Mouse (Mus musculus) neural tube, embryonic 14.5 days (tissue): ENCODE data around the gene Slamf8. TPM values are rescaled to one million over a fixed set of nuclear protein-coding genes. Genes with fewer than 3 reads are reported as not detected.

Source experiments
- ATAC-seq: fragments of 200-750 bp; cut with Nextera tagmentation; 2 replicates; pipeline ENCODE4 v1.8.0; 2017; ENCODE audit warnings: low read depth, mild to moderate bottlenecking, moderate TSS enrichment, moderate library complexity
- H3K27ac ChIP-seq: fragments of 300-500 bp; sonication (generic); 2 replicates; pipeline ENCODE4 v1.5.1; 2014; ENCODE audit warnings: low read depth, mild to moderate bottlenecking, control low read depth, low read length, moderate library complexity, mixed read lengths
- H3K27me3 ChIP-seq: fragments of 300-500 bp; sonication (generic); 2 replicates; pipeline ENCODE4 v1.6.1; 2014; ENCODE audit warnings: low read length; ENCODE audit not compliant: control insufficient read depth, insufficient read depth
- H3K36me3 ChIP-seq: fragments of 300-500 bp; sonication (generic); 2 replicates; pipeline ENCODE4 v1.6.1; 2014; ENCODE audit warnings: low read length, mixed read lengths; ENCODE audit not compliant: control insufficient read depth, insufficient read depth
- H3K4me1 ChIP-seq: fragments of 300-500 bp; sonication (generic); 2 replicates; pipeline ENCODE4 v1.6.1; 2014; ENCODE audit warnings: low read length; ENCODE audit not compliant: control insufficient read depth, insufficient read depth
- H3K4me2 ChIP-seq: fragments of 300-500 bp; sonication (generic); 2 replicates; pipeline ENCODE4 v1.6.1; 2014; ENCODE audit warnings: mild to moderate bottlenecking, low read depth, low read length, control low read depth
- H3K4me3 ChIP-seq: fragments of 300-500 bp; sonication (generic); 2 replicates; pipeline ENCODE4 v1.5.1; 2014; ENCODE audit warnings: low read depth, low read length, control low read depth, mixed read lengths
- H3K9ac ChIP-seq: fragments of 300-500 bp; sonication (generic); replicated peaks from 2 replicates; pipeline ENCODE4 v1.6.1; 2014; ENCODE audit warnings: low read depth, mild to moderate bottlenecking, control low read depth, low read length, mixed read lengths
- H3K9me3 ChIP-seq: fragments of 300-500 bp; sonication (generic); 2 replicates; pipeline ENCODE4 v1.6.1; 2016; ENCODE audit warnings: low read length; ENCODE audit not compliant: control insufficient read depth
- WGBS: fragments of 180-500 bp; shearing (Covaris S2); extraction: QIAGEN DNeasy Blood & Tissue Kit; methylation state at CpG from one replicate; pipeline ENCODE4 v1.1.7; 2014; 5-methylcytosine and 5-hydroxymethylcytosine counted together
- polyA plus RNA-seq: library from polyadenylated mRNA; unstranded; fragments of >200 nt; fragmentation: Nextera tagmentation; extraction: Ambion mirVana; gene quantifications from 2 replicates; pipeline ENCODE4 v1.2.1, GENCODE M21; 2014

Gene Slamf8
- polyA plus RNA-seq, 1 experiment from 2014 or later: not detected

DNA sequence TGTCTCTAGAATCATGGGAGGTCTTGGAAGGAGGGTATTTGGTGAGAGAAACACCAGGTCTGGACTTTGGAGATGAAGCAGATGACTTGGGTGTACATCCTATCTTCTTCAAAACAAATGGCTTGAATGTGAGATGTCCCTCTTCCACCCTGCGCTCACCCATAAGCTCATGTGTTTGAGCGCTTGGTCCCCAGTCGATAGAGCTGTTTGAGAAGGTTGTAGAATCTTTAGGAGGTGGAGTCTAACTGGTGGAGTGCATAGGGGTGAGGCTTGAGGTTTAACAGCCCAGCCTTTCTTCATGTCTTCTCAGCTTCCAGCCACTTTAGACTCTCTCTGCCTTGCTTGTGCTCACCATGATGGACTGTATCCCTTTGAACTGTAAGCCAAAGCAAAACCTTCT is 35.9 kb upstream of the Slamf8 start:
- H3K27me3 ChIP-seq: no peaks in the 10 kb centered on the region
- no peak for ATAC-seq
- WGBS: 96% methylated on average over 3 of the region's 3 CpGs
- no peak overlapping the region for H3K27ac ChIP-seq
- no peaks in the 10 kb centered on the region for H3K4me1 ChIP-seq
- H3K9ac ChIP-seq: no peak overlapping the region
- H3K9me3 ChIP-seq: no peaks in the 10 kb centered on the region
- H3K4me2 ChIP-seq: no peak overlapping the region
- H3K4me3 ChIP-seq: no peak overlapping the region
- H3K36me3 ChIP-seq: no peaks in the 10 kb centered on the region

DNA sequence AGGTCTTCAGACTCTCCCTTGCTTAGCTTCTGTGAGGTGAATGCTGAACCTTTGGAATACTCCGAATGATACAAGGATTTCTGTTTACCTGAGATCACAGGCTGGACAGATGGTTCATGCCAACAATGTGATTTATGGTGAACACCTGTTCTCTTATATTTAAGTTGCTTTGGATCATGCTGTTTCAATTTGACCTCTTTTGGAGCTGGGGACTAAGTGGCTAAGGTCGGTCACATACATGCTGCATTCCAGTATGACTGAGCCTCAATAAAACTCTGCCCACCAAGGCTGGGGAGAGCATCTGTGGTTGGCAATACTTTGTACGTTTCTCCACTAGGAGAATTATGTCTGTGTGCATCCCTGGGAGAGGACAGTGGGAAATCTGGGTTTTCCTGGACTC is 33.7 kb upstream of the Slamf8 start:
- no peak overlapping the region for H3K4me2 ChIP-seq
- WGBS: 81% methylated on average over 3 of the region's 3 CpGs

DNA sequence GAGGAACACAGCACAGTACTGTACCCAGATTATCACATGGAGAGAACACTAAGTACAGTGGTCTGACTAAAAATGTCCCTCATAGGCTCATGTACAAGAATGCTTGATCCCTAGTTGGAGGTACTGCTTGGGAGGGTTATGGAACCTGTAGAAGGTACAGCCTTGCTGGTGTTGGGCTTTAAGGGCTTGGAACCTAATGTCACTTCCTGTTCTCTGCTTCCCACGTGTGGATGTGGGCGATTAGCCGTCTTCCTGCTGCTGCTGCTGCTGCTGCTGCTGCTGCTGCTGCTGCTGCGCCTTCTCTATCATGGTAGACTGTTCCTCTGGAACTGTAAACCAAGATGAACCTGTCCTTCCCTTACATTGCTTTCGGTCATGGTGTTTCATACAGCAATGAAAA is 33.2 kb upstream of the Slamf8 start:
- WGBS: 83% methylated on average over 5 of the region's 5 CpGs
- ATAC-seq: no peak

More for the DNA sequence above, 33.7 kb upstream of the Slamf8 start:
- H3K9me3 ChIP-seq: no peaks in the 10 kb centered on the region
- H3K36me3 ChIP-seq: no peaks in the 10 kb centered on the region
- H3K9ac ChIP-seq: no peak overlapping the region
- no peak overlapping the region for H3K27ac ChIP-seq
- no peak overlapping the region for H3K4me3 ChIP-seq
- no peaks in the 10 kb centered on the region for H3K27me3 ChIP-seq
- ATAC-seq: no peak
- H3K4me1 ChIP-seq: no peaks in the 10 kb centered on the region

DNA sequence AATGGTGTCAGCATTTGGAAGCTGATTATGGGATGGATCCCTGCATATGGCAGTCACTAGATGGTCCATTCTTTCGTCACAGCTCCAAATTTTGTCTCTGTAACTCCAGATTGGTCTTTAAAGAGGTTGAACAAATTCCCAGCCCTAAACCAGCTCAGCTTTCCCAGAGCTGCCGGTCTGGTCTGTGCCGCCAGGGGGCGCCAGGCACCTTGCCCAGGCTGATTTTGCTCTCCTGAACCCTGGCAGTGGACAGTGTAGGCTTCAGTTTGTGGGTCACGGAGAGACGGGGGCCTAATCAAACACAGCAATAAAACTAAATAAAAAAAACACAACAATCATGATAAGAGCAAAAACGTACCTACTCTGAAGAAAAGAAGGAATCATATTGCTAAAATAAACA is 28.9 kb upstream of the Slamf8 start:
- Histone ChIP-seq H3K4me1 (peaks cover 15% of the 10 kb centered on the region; the same call in 1 of the 2 replicates), H3K9ac (no peak overlapping the region), H3K36me3 (no peaks in the 10 kb centered on the region), H3K4me2 (no peak overlapping the region), H3K4me3 (no peak overlapping the region), H3K27ac (no peak overlapping the region), H3K9me3 (no peaks in the 10 kb centered on the region), H3K27me3 (no peaks in the 10 kb centered on the region)
- no peak for ATAC-seq
- WGBS: 18% methylated on average over 7 of the region's 7 CpGs

More for the DNA sequence above, 33.2 kb upstream of the Slamf8 start:
- Histone ChIP-seq H3K4me1 (no peaks in the 10 kb centered on the region), H3K9ac (no peak overlapping the region), H3K4me3 (no peak overlapping the region), H3K4me2 (no peak overlapping the region), H3K9me3 (no peaks in the 10 kb centered on the region), H3K36me3 (no peaks in the 10 kb centered on the region), H3K27ac (no peak overlapping the region), H3K27me3 (no peaks in the 10 kb centered on the region)

DNA sequence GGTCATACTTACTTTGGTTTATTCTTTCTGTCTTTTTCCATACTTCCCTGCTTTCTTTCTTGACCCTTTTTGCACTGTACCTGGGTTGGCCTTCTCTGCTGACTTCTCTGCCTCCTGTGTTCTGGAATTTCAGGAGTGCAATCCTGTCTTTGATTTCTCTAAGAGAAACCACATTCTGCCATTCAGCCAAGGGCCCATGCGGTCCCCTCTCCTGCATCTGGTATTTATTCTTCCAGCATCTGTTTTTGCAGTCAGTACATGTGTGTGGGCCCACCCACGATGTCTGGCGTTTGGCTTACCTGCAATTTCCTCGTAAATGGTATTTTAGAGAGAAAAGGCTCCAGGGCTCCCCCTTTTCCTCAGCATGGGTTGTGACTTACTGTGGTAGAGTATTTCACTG is 27.8 kb upstream of the Slamf8 start:
- no peaks in the 10 kb centered on the region for H3K36me3 ChIP-seq
- H3K9me3 ChIP-seq: no peaks in the 10 kb centered on the region
- H3K27me3 ChIP-seq: no peaks in the 10 kb centered on the region
- H3K27ac ChIP-seq: no peak overlapping the region; the same call in 1 of the 2 replicates
- H3K4me3 ChIP-seq: no peak overlapping the region
- 23% methylated on average over 4 of the region's 4 CpGs for WGBS
- peaks cover 15% of the 10 kb centered on the region; the same call in 1 of the 2 replicates for H3K4me1 ChIP-seq
- ATAC-seq: no peak
- H3K4me2 ChIP-seq: no peak overlapping the region
- no peak overlapping the region for H3K9ac ChIP-seq

DNA sequence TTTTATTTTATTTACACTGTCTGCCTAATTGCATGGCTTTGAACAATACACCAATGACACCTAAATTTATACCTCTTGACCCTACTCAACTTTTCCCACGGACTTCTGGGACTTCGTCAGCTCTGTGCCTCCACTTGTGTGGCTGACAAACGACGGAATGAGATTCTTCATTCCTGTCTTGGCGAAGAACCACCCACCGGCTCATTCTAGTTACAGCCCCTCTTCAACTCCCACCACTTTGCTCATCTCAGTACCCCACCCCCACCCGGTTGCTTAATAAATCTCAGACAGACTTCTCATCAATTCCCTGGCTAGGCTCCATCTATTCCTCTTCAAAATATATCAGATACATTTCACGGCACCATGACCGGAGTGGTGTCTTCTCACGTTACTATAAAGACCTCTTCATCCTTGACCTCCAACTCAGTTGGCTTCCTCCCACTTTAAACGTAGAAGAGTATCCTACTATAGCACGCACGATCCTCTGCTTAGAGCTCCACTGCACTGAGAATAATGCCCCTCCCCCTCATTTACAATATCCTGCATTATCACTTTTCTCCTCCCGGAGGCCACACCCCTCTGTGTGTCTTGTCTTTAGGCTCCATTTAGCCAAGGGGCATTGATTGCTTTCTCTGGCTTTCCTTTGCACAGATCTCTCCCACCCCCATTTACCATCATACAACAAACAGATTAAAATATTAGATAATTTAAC is 27.2 kb upstream of the Slamf8 start:
- H3K9me3 ChIP-seq: no peaks in the 10 kb centered on the region
- H3K36me3 ChIP-seq: no peaks in the 10 kb centered on the region
- no peak overlapping the region for H3K27ac ChIP-seq
- peaks cover 15% of the 10 kb centered on the region; the same call in 1 of the 2 replicates for H3K4me1 ChIP-seq
- peak overlapping the region; percentile 38 for H3K4me3 ChIP-seq
- ATAC-seq: peak; percentile 68; the same call in 1 of the 2 replicates
- no peak overlapping the region for H3K9ac ChIP-seq
- 3% methylated on average over 14 of the region's 14 CpGs for WGBS
- peak overlapping the region; percentile 65 for H3K4me2 ChIP-seq
- H3K27me3 ChIP-seq: no peaks in the 10 kb centered on the region

DNA sequence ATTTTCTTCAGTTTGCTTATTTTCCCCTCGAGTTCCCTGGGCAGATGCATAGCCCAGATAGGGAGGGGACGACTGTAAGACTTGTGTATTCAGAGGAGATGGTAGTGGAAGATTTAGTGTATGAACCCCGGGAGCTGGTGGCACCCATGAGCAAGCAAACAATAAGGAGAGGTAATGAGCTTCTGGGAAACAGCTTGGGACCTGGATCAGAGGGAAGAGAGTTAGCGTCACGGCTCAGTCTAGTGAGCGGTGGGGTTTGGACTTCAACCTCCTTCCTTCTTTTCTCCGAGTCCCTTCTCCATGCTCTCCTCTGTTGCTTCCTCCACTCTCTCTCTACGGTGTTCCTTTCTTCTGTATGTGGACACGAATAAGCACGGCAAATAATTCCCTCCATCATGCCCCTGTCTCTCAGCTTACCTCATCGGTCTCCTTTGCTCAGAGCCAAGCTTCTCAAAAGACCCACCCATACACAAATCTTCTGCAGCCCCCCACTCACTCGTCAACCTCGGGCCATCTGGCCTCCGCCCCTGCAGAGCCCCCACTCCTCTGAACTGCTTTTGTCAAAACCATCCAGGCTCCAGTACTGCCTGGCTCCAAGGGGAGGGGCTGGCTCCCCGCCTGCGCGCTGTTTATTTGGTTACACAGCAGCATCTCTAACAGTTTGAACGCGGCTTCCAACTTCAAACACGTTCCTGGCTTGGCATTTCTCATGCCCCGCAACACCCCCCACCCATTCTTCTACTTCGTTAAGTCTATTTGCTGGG is 26.4 kb upstream of the Slamf8 start:
- Histone ChIP-seq H3K4me2 (peak overlapping the region; percentile 65), H3K27ac (peak overlapping the region; percentile 73), H3K27me3 (no peaks in the 10 kb centered on the region), H3K9ac (peak overlapping the region; percentile 52; the same call in 1 of the 2 replicates), H3K4me3 (peak overlapping the region; percentile 38), H3K36me3 (no peaks in the 10 kb centered on the region), H3K4me1 (peaks cover 15% of the 10 kb centered on the region; the same call in 1 of the 2 replicates), H3K9me3 (no peaks in the 10 kb centered on the region)
- ATAC-seq: peak; percentile 92
- WGBS: 1% methylated on average over 22 of the region's 22 CpGs

DNA sequence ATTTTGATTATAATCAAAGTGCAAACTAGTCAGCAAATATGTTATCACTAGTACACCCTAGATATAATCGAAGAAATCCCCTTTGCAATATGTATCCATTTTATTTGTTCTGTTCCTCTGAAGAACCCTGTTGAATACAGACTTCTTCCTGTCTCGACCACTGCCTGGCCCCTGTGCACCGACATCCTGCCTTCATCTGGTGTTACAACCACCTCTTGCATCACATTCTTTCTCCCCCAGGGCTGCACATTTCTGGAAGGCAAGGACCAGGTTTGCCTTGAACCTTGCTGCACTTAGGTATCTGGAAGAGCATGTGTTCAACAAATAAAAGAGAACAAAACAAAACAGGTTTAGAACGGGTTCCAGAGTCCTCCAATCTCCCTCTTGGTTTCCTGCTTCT is 25.0 kb upstream of the Slamf8 start:
- H3K4me3 ChIP-seq: no peak overlapping the region
- H3K4me2 ChIP-seq: no peak overlapping the region
- WGBS: 71% methylated on average over 4 of the region's 4 CpGs
- no peaks in the 10 kb centered on the region for H3K27me3 ChIP-seq
- H3K9ac ChIP-seq: no peak overlapping the region
- no peak for ATAC-seq
- no peaks in the 10 kb centered on the region for H3K36me3 ChIP-seq
- no peak overlapping the region for H3K27ac ChIP-seq
- no peaks in the 10 kb centered on the region for H3K9me3 ChIP-seq
- peaks cover 15% of the 10 kb centered on the region; the same call in 1 of the 2 replicates for H3K4me1 ChIP-seq

DNA sequence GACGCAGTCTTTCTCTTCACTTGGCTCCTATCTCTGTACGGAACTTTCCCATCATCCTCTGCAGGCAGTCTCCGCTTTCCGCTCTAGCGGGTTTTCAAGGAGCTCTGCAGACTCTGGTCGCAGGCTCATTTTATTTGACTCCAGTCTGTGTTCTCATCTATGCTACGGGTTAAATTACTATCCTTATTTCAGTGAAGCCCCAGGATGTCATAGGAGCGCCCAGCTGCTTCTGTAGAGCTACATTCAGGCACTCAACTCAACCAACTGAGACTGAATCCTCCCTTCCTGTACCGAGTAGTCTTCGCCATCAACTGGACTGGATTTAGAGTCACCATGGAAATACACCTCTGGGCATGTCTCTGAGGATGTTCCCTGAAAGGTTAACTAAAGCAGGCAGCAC is 24.3 kb upstream of the Slamf8 start:
- no peaks in the 10 kb centered on the region for H3K27me3 ChIP-seq

More for the DNA sequence above, 24.3 kb upstream of the Slamf8 start:
- H3K36me3 ChIP-seq: no peaks in the 10 kb centered on the region
- no peak overlapping the region for H3K4me3 ChIP-seq
- H3K9ac ChIP-seq: no peak overlapping the region
- no peak for ATAC-seq
- 83% methylated on average over 10 of the region's 10 CpGs for WGBS
- H3K4me1 ChIP-seq: peaks cover 15% of the 10 kb centered on the region; the same call in 1 of the 2 replicates
- H3K27ac ChIP-seq: no peak overlapping the region
- H3K4me2 ChIP-seq: no peak overlapping the region
- H3K9me3 ChIP-seq: no peaks in the 10 kb centered on the region
